Mouse (Mus musculus): Measurements from ENCODE around the gene Tmem213. TPM values are rescaled to one million over a fixed set of nuclear protein-coding genes. Genes with fewer than 3 reads are reported as not detected.

Tmem213 gene
- total RNA-seq, 1 experiment from 2014 or later: not detected

- ATAC-seq (replicated peaks; ENCODE audit: low read depth, poor library complexity, severe bottlenecking): no peak
Observed at GRCm38 (mm10) chr6:38110859-38111258, 1.8 kb downstream of the Tmem213 start.

GRCm38 (mm10) chr6:38116107-38116770, 7.2 kb downstream of the Tmem213 start:
- ATAC-seq (replicated peaks; ENCODE audit: low read depth, poor library complexity, severe bottlenecking): no peak

GRCm38 (mm10) chr6:38118341-38118740, 9.3 kb downstream of the Tmem213 start:
- ATAC-seq (replicated peaks; ENCODE audit: low read depth, poor library complexity, severe bottlenecking): no peak

GRCm38 (mm10) chr6:38120681-38121371, 11.8 kb downstream of the Tmem213 start:
- ATAC-seq (replicated peaks; ENCODE audit: low read depth, poor library complexity, severe bottlenecking): no peak

GRCm38 (mm10) chr6:38121843-38122242, 12.8 kb downstream of the Tmem213 start:
- no peak for ATAC-seq (replicated peaks; ENCODE audit: low read depth, poor library complexity, severe bottlenecking)

- ATAC-seq (replicated peaks; ENCODE audit: low read depth, poor library complexity, severe bottlenecking): no peak
Observed at GRCm38 (mm10) chr6:38122791-38123190, 13.7 kb downstream of the Tmem213 start.

GRCm38 (mm10) chr6:38123471-38124206, 14.6 kb downstream of the Tmem213 start:
- no peak for ATAC-seq (replicated peaks; ENCODE audit: low read depth, poor library complexity, severe bottlenecking)

GRCm38 (mm10) chr6:38124207-38124835, 15.3 kb downstream of the Tmem213 start, which contains the start of gene Atp6v0a4:
Atp6v0a4 (minus strand) TSS chr6:38124586.
- no peak for ATAC-seq (replicated peaks; ENCODE audit: low read depth, poor library complexity, severe bottlenecking)

- no peak for ATAC-seq (replicated peaks; ENCODE audit: low read depth, poor library complexity, severe bottlenecking)
Observed at GRCm38 (mm10) chr6:38124882-38125281, 15.8 kb downstream of the Tmem213 start.

- no peak for ATAC-seq (replicated peaks; ENCODE audit: low read depth, poor library complexity, severe bottlenecking)
Observed at GRCm38 (mm10) chr6:38125462-38125861, 16.4 kb downstream of the Tmem213 start.

GRCm38 (mm10) chr6:38128115-38128514, 19.1 kb downstream of the Tmem213 start:
- ATAC-seq (replicated peaks; ENCODE audit: low read depth, poor library complexity, severe bottlenecking): no peak

GRCm38 (mm10) chr6:38129883-38130282, 20.8 kb downstream of the Tmem213 start:
- ATAC-seq (replicated peaks; ENCODE audit: low read depth, poor library complexity, severe bottlenecking): no peak

- no peak for ATAC-seq (replicated peaks; ENCODE audit: low read depth, poor library complexity, severe bottlenecking)
Observed at GRCm38 (mm10) chr6:38131801-38132231, 22.8 kb downstream of the Tmem213 start.

- ATAC-seq (replicated peaks; ENCODE audit: low read depth, poor library complexity, severe bottlenecking): no peak
Observed at GRCm38 (mm10) chr6:38134806-38135559, 25.9 kb downstream of the Tmem213 start.

- no peak for ATAC-seq (replicated peaks; ENCODE audit: low read depth, poor library complexity, severe bottlenecking)
Observed at GRCm38 (mm10) chr6:38139086-38139485, 30.0 kb downstream of the Tmem213 start.

GRCm38 (mm10) chr6:38140402-38140801, 31.3 kb downstream of the Tmem213 start:
- no peak for ATAC-seq (replicated peaks; ENCODE audit: low read depth, poor library complexity, severe bottlenecking)

- no peak for ATAC-seq (replicated peaks; ENCODE audit: low read depth, poor library complexity, severe bottlenecking)
Observed at GRCm38 (mm10) chr6:38144161-38144998, 35.3 kb downstream of the Tmem213 start.

- ATAC-seq (replicated peaks; ENCODE audit: low read depth, poor library complexity, severe bottlenecking): peak; percentile 47; the same call in 1 of the 2 replicates
Observed at GRCm38 (mm10) chr6:38145463-38146065, 36.5 kb downstream of the Tmem213 start.

Measured in common myeloid progenitor, adult 5-6 weeks (primary cell).